In the genomic region with DNA sequence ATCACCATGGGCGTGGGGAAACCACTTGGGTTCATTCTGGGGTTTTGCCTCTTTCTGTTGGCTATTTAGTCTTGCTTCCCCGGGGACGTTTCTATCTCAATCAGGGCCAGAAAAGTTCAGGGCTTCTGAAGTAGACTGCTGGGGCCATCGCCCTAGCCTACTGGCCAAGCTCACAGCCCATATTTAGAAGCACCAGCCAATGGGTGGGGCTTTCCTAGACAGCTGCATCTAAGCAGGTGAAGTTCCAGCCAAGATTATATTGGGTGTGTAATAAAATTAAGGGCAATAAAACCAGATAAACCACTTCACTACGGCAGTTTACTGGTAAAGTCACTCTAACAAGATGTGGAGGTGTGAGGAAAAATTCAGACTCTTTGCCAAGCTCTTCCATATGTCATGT, we compare ENCODE assay signal across 24 mouse cellular contexts.
DNase-seq lines count a peak whose midpoint lies in the region; ATAC-seq and TF ChIP-seq lines count a peak whose summit lies in the region.
"Had no signal": no experiment of that assay in that cellular context is flagged by ENCODE, and none has a peak within 500 bp of the region (broad histone marks: within the 10 kb centered on the region; RNA-seq: fewer than 3 reads in every experiment).

No protein-coding gene starts in this region.

- WGBS in intestine, postnatal 0 days = 42% methylated on average over 5 of the region's 5 CpGs
- 88% methylated on average over 5 of the region's 5 CpGs for WGBS in hindbrain, embryonic 14.5 days
- 92% methylated on average over 5 of the region's 5 CpGs for WGBS in thymus, adult 2 months

- H3K4me2 ChIP-seq in intestine, postnatal 0 days (replicated peaks; ENCODE audit: low read depth) = no peak overlapping the region
- no peak overlapping the region for H3K4me2 ChIP-seq in hindbrain, embryonic 14.5 days (replicated peaks)
- H3K4me2 ChIP-seq: embryonic facial prominence, embryonic 12.5 days; forebrain, embryonic 15.5 days; heart, embryonic 11.5 days had no signal

- no peak for TF ChIP-seq POLR2A in thymus, adult 2 months (IDR thresholded peaks at IDR 0.05; ENCODE audit: control insufficient read depth, extremely low read depth, insufficient read depth, low read length, poor library complexity)

- TF ChIP-seq CTCF in gastrocnemius, adult 2 months (IDR thresholded peaks at IDR 0.05) = no peak
- TF ChIP-seq CTCF in intestine, postnatal 0 days (IDR thresholded peaks at IDR 0.05; ENCODE audit: low read depth) = no peak
- TF ChIP-seq CTCF in thymus, adult 2 months (IDR thresholded peaks at IDR 0.05; ENCODE audit: borderline replicate concordance, control insufficient read depth, extremely low read depth, insufficient read depth, low read length, poor library complexity) = no peak

- intact Hi-C loops in gastrocnemius, postnatal 14 days (cut with DNase I; ENCODE audit: low total_unique reads) = no loop called here
- intact Hi-C loops in gastrocnemius, adult 2 months (cut with DNase I) = no loop called here

- H3K4me3 ChIP-seq in gastrocnemius, adult 2 months = no peak overlapping the region
- H3K4me3 ChIP-seq in intestine, postnatal 0 days (ENCODE audit: low read depth, low read length) = no peak overlapping the region
- no peak overlapping the region for H3K4me3 ChIP-seq in hindbrain, embryonic 14.5 days (replicated peaks; ENCODE audit: low read length)
- no peak overlapping the region for H3K4me3 ChIP-seq in thymus, adult 2 months (ENCODE audit: control insufficient read depth, insufficient read depth, low read length)
- H3K4me3 ChIP-seq: embryonic facial prominence, embryonic 12.5 days; forebrain, embryonic 15.5 days; heart, adult 2 months had no signal

- no peak overlapping the region for H3K27ac ChIP-seq in gastrocnemius, adult 2 months
- H3K27ac ChIP-seq in intestine, postnatal 0 days (ENCODE audit: low read depth, low read length) = no peak overlapping the region
- no peak overlapping the region for H3K27ac ChIP-seq in hindbrain, embryonic 14.5 days
- no peak overlapping the region for H3K27ac ChIP-seq in thymus, adult 2 months (ENCODE audit: control insufficient read depth, insufficient read depth, low read length)
- H3K27ac ChIP-seq: embryonic facial prominence, embryonic 12.5 days; forebrain, embryonic 15.5 days; heart, adult 2 months had no signal

- no peaks in the 10 kb centered on the region for H3K36me3 ChIP-seq in intestine, postnatal 0 days (ENCODE audit: control insufficient read depth, insufficient read depth)
- no peaks in the 10 kb centered on the region for H3K36me3 ChIP-seq in hindbrain, embryonic 14.5 days (replicated peaks; ENCODE audit: control insufficient read depth, insufficient read depth)
- H3K36me3 ChIP-seq in thymus, adult 2 months (ENCODE audit: control insufficient read depth, insufficient read depth, low read length) = no peaks in the 10 kb centered on the region
- H3K36me3 ChIP-seq: embryonic facial prominence, embryonic 12.5 days; forebrain, embryonic 15.5 days had no signal

- ATAC-seq in intestine, postnatal 0 days = peak; percentile 93
- no peak for ATAC-seq in hindbrain, embryonic 14.5 days (ENCODE audit: low FRiP score)
- ATAC-seq: activated CD4-positive, CD25-positive, alpha-beta regulatory T cell, adult 4 months; forebrain, embryonic 15.5 days; hindbrain, embryonic 16.5 days; Patski had no signal

- peaks cover 11% of the 10 kb centered on the region; the same call in 1 of the 2 replicates for H3K27me3 ChIP-seq in intestine, postnatal 0 days (replicated peaks; ENCODE audit: control insufficient read depth, insufficient read depth, low read length)
- H3K27me3 ChIP-seq in hindbrain, embryonic 14.5 days (ENCODE audit: control insufficient read depth, insufficient read depth, low read length) = no peaks in the 10 kb centered on the region
- no peaks in the 10 kb centered on the region for H3K27me3 ChIP-seq in thymus, adult 2 months (ENCODE audit: control insufficient read depth, insufficient read depth, low read length)
- H3K27me3 ChIP-seq: CH12.LX; embryonic facial prominence, embryonic 12.5 days; forebrain, embryonic 15.5 days; Patski had no signal

- no peak overlapping the region for H3K9ac ChIP-seq in intestine, postnatal 0 days (ENCODE audit: low read depth, low read length)
- no peak overlapping the region for H3K9ac ChIP-seq in hindbrain, embryonic 14.5 days
- H3K9ac ChIP-seq: embryonic facial prominence, embryonic 12.5 days; forebrain, embryonic 15.5 days had no signal

- H3K9me3 ChIP-seq in intestine, postnatal 0 days (ENCODE audit: control insufficient read depth) = no peaks in the 10 kb centered on the region
- H3K9me3 ChIP-seq in hindbrain, embryonic 14.5 days (ENCODE audit: control insufficient read depth, low read length) = no peaks in the 10 kb centered on the region
- H3K9me3 ChIP-seq: embryonic facial prominence, embryonic 12.5 days; forebrain, embryonic 15.5 days had no signal

- H3K4me1 ChIP-seq in intestine, postnatal 0 days (replicated peaks; ENCODE audit: control insufficient read depth, insufficient read depth, low read length) = no peaks in the 10 kb centered on the region; the same call in 1 of the 2 replicates
- H3K4me1 ChIP-seq in hindbrain, embryonic 14.5 days (replicated peaks; ENCODE audit: control insufficient read depth, insufficient read depth, low read length) = no peaks in the 10 kb centered on the region
- H3K4me1 ChIP-seq in thymus, adult 2 months (replicated peaks; ENCODE audit: control insufficient read depth, insufficient read depth, low read length) = no peaks in the 10 kb centered on the region
- H3K4me1 ChIP-seq: embryonic facial prominence, embryonic 12.5 days; forebrain, embryonic 15.5 days had no signal

- peak; percentile 16 for DNase-seq in gastrocnemius, postnatal 14 days
- no peak for DNase-seq in gastrocnemius, adult 2 months
- DNase-seq in brain, adult 2 months (ENCODE audit: low read depth, low spot score) = peak; percentile 10
- peak; percentile 47 for DNase-seq in fat pad, adult 2 months (ENCODE audit: extremely low read depth, low read depth, low spot score)
- DNase-seq in hindbrain, embryonic 14.5 days (ENCODE audit: low spot score) = no peak
- no peak for DNase-seq in thymus, adult 2 months
- DNase-seq: adrenal gland, adult 2 months; adrenal gland, postnatal 25 days; cerebellum, adult 11 months; cerebellum, adult 8-10 months; cerebellum, postnatal 14 days; embryo, embryonic 11 days; gastrocnemius, postnatal 10 days; heart, adult 2 months; heart, postnatal 36 days; kidney, adult 11 months had no signal

Comparison
In these comparisons a context has a peak if more than half of its experiments do, and no peak if none do; other contexts are left out.
1. DNase-seq: peak in gastrocnemius, postnatal 14 days (single experiment), brain, adult 2 months (single experiment) and fat pad, adult 2 months (single experiment); none in gastrocnemius, adult 2 months (single experiment), hindbrain, embryonic 14.5 days (single experiment) and thymus, adult 2 months (single experiment).